Mouse (Mus musculus) thymus, postnatal 10 days (tissue): ENCODE measurements around the gene Lgals9.

Experiments used
- DNase-seq, 2 experiments: peaks; one replicate each; pipeline ENCODE4 v3.0.0; 2021; ENCODE audit warnings: low spot score in 2 of 2

Lgals9 gene

GRCm38 (mm10) chr11:78984483-78985177 is at the start of gene Lgals9:
Lgals9 (minus strand) TSS chr11:78984946.
- peak; percentile 56 to 67 for DNase-seq

DNA sequence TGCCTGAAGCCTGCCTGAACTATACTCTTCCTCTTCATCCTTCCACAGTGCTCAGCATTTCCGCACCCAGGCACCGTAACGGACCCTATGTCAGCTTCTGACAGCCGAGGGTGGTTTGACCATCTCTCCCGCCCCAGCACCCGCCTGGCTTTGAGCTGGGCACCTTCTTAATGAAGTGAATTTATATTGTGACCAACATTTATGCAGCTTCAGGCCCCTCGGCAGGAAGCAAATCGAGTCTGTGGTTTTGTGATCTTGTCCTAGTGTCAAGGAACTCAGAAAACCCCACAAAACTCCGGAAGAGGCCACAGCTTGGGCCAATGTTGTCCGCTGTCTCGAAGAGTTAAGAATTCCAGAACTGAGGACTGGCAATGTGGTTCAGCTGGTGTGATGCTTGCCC is 48.9 kb upstream of the Lgals9 start:
- no peak for DNase-seq

DNA sequence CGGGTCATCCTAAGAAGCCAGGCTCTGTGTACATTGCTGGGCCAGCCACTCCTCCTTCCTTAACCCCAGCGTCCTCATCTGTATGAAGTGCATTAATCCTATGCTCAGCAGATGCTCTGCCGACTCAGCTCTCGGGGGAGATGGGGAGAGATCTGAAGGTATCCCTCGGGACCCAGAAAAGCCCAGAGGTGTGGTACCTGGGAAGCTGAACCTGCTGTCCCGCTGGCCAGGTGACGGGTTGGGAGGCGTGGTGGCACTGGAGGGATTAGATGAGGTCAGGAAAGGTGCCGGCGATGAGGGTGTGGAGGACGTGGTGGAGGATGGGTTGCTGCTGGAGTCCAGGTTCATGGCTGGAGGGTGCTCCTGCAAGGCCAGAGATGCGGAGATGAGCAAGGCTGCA is 48.3 kb upstream of the Lgals9 start:
- DNase-seq: no peak

DNA sequence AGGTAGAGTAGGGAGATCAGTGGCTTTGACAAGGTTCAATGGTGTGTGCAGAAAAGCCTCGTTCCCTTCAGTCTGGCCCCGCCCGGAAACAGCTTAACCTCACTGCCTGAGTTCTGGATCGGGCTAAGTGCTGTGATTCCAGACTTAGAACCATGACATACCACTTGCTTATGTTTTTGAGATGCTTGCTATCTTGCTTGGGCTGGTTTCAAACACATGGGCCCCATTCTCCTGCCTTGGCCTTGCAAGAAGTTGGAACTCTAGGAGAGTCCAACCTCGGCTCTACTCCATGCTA is 46.7 kb upstream of the Lgals9 start:
- no peak for DNase-seq

GRCm38 (mm10) chr11:79030570-79031451 is 46.1 kb upstream of the Lgals9 start:
- peak; percentile 72 to 93 for DNase-seq

GRCm38 (mm10) chr11:79023751-79024150 is 39.0 kb upstream of the Lgals9 start:
- no peak for DNase-seq

GRCm38 (mm10) chr11:79023342-79023741 is 38.6 kb upstream of the Lgals9 start:
- DNase-seq: peak; percentile 85 to 88

GRCm38 (mm10) chr11:79022836-79023235 is 38.1 kb upstream of the Lgals9 start:
- DNase-seq: peak in 1 of 2 experiments; percentile 57

- no peak for DNase-seq
Measured at GRCm38 (mm10) chr11:79020535-79021045, 35.8 kb upstream of the Lgals9 start.

GRCm38 (mm10) chr11:79019839-79020534 is 35.2 kb upstream of the Lgals9 start:
- DNase-seq: peak in 1 of 2 experiments; percentile 62

- DNase-seq: peak; percentile 76 to 89
Measured at GRCm38 (mm10) chr11:79018954-79019704, 34.4 kb upstream of the Lgals9 start.

- no peak for DNase-seq
Measured at GRCm38 (mm10) chr11:79017161-79017606, 32.4 kb upstream of the Lgals9 start.

DNA sequence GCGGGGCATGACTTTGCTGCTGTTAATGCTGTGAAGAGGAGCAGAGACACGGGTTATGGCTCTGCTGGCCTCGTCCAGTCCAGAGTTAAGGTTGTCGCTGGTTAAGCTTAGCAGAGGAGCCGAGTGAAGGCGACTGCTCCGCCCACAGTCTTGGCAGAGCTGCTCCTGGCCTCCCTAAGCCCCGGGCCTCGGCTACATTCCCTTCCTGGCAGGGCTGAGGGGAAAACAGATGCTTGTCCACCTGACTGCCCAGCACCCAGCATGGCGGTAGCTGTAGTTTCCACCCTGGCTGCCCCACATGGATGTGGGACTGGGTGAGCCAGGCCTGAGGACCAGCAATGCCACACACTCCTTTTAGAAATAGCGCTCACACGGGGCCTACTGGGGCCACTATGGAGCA is 31.5 kb upstream of the Lgals9 start:
- no peak for DNase-seq

DNA sequence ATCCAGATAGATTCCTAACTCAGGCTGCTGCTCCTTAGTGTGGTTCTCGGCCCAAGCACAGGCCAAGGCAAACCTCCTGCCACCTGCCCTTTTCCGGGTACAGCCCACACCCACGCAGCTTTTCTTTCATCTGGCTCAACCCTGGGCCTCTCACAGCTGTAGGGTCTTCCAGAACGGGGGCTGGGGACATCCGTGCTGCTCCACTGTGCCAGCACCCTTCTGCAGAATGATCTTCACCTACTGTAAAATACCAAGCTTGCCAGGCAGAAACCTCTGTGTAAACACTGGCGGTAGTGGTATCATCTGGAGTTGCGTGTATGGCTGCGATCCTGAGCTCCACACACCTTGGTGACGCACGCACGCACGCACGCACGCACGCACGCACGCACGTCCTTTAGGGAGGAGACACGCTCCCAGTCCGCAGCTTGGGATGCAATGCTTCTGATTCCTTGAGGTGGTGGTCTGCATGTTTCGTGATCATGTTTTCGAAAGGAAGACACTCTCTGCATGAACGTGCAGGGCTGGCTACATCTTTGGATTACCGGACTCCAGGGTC is 31.0 kb upstream of the Lgals9 start:
- no peak for DNase-seq

- DNase-seq: no peak
Measured at GRCm38 (mm10) chr11:79014602-79015325, 30.0 kb upstream of the Lgals9 start.

DNA sequence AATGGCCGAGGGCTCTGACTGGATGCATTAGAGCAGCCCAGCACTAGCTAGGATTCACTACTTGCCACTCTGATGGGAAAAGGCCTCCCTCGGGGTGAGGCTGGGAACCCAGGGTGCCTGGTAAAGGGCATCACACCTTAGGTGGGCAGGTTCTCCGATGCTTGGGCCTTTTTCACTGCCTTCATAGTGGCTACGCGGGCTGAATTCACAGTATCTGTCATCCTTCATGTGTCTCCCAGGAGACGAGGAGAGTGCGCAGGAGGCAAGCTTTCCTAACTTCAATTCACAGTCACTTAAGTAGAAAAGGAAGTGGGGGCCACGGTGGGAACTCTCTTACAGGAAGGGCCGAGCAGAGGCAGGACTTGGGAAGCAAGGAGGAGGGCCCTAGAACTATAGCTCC is 29.1 kb upstream of the Lgals9 start:
- no peak for DNase-seq

- DNase-seq: no peak
Measured at GRCm38 (mm10) chr11:79013056-79013455, 28.3 kb upstream of the Lgals9 start.

DNA sequence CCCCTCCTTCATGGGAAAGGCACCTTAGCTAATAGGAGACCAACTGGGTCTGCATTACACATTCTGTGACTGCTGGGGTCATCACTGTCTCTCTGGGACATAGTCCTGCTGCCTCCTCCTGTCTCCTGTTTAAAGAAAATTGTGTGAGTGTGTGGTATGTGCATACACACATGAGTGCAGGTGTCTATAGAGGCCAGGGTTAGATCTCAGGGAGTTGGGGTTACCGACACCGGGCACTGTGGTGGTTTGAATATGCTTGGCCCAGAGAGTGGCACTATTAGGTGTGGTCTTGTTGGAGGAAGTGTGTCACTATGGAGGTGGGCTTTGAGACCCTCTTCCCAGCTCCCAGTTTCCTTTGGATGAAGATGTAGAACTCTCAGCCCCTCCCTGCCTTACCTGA is 27.8 kb upstream of the Lgals9 start:
- no peak for DNase-seq

DNA sequence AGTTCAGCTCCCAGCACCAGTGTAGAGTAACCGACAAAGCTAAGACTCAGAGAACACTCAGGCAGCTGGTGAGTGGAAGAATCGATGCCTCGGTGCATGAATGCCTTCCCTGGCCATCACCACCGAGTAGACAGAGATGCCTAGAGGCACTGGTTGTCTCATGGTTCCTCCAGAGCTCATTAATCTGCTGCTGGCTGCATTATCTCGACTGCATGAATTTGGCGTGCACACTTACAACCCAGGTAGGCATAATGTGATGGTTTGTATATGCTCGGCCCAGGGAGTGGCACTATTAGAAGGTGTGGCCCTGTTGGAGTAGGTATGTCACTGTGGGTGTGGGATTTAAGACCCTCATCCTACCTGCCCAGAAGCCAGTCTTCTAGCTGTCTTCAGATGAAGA is 24.1 kb upstream of the Lgals9 start:
- DNase-seq: no peak

- peak in 1 of 2 experiments; percentile 54 for DNase-seq
Measured at GRCm38 (mm10) chr11:79008007-79008775, 23.4 kb upstream of the Lgals9 start.
